In genomic region chr3:50386561-50387221, GRCm38 (mm10) we compare ENCODE assay signal across 13 mouse cellular contexts. TPM values are rescaled to one million over a fixed set of nuclear protein-coding genes. Genes with fewer than 3 reads are reported as not detected.
DNase-seq lines count a peak whose midpoint lies in the region; ATAC-seq lines count a peak whose summit lies in the region.
"Had no signal": no experiment of that assay in that cellular context is flagged by ENCODE, and none has a peak within 500 bp of the region (broad histone marks: within the 10 kb centered on the region; RNA-seq: fewer than 3 reads in every experiment).

No protein-coding gene starts in this region.

- no peak overlapping the region for H3K27ac ChIP-seq in hindbrain, embryonic 13.5 days
- peak overlapping the region; percentile 20 for H3K27ac ChIP-seq in midbrain, embryonic 12.5 days (replicated peaks)
- H3K27ac ChIP-seq: kidney, embryonic 15.5 days; liver, embryonic 14.5 days; macrophage; stomach, embryonic 15.5 days had no signal

- H3K27me3 ChIP-seq in hindbrain, embryonic 13.5 days, result no peaks in the 10 kb centered on the region
- peaks cover 8% of the 10 kb centered on the region; the same call in 1 of the 2 replicates for H3K27me3 ChIP-seq in midbrain, embryonic 12.5 days
- H3K27me3 ChIP-seq: kidney, embryonic 15.5 days; stomach, embryonic 15.5 days had no signal

- no peaks in the 10 kb centered on the region for H3K36me3 ChIP-seq in hindbrain, embryonic 13.5 days
- no peaks in the 10 kb centered on the region for H3K36me3 ChIP-seq in midbrain, embryonic 12.5 days
- H3K36me3 ChIP-seq: kidney, embryonic 15.5 days; stomach, embryonic 15.5 days had no signal

- 69% methylated on average over 5 of the region's 5 CpGs for WGBS in hindbrain, embryonic 13.5 days
- 35% methylated on average over 5 of the region's 5 CpGs for WGBS in midbrain, embryonic 12.5 days

- intact Hi-C loops in heart, postnatal 10 days (cut with DNase I), result no loop called here

- ATAC-seq in hindbrain, embryonic 13.5 days (ENCODE audit: low FRiP score), result 0 out of 2 replicates have a peak, but pooled peaks have one; percentile 53
- peak; percentile 58 for ATAC-seq in midbrain, embryonic 12.5 days (ENCODE audit: low FRiP score, low read depth)
- ATAC-seq in megakaryocyte-erythroid progenitor cell, adult 5-6 weeks (replicated peaks; ENCODE audit: low FRiP score, low TSS enrichment, poor library complexity, severe bottlenecking), result no peak

- peaks cover 17% of the 10 kb centered on the region for H3K4me1 ChIP-seq in hindbrain, embryonic 13.5 days (replicated peaks)
- peaks cover 22% of the 10 kb centered on the region for H3K4me1 ChIP-seq in midbrain, embryonic 12.5 days

- DNase-seq in embryo, embryonic 10 days (ENCODE audit: low spot score), result peak; percentile 84
- DNase-seq in embryo, embryonic 9.5 days (ENCODE audit: extremely low spot score), result peak; percentile 38
- no peak for DNase-seq in cerebellum, postnatal 25 days
- no peak for DNase-seq in heart, postnatal 10 days
- DNase-seq: gastrocnemius, postnatal 10 days; right cerebral cortex, postnatal 25 days had no signal

- H3K4me2 ChIP-seq in hindbrain, embryonic 13.5 days, result no peak overlapping the region
- no peak overlapping the region for H3K4me2 ChIP-seq in midbrain, embryonic 12.5 days (replicated peaks)
- H3K4me2 ChIP-seq: kidney, embryonic 15.5 days; stomach, embryonic 15.5 days had no signal

- no peak overlapping the region for H3K4me3 ChIP-seq in hindbrain, embryonic 13.5 days
- H3K4me3 ChIP-seq in midbrain, embryonic 12.5 days, result no peak overlapping the region
- H3K4me3 ChIP-seq: kidney, embryonic 15.5 days; stomach, embryonic 15.5 days had no signal

- H3K9ac ChIP-seq in hindbrain, embryonic 13.5 days, result no peak overlapping the region
- H3K9ac ChIP-seq in midbrain, embryonic 12.5 days (replicated peaks), result no peak overlapping the region
- H3K9ac ChIP-seq: kidney, embryonic 15.5 days; liver, embryonic 14.5 days; stomach, embryonic 15.5 days had no signal

- peaks cover 5% of the 10 kb centered on the region; the same call in 1 of the 2 replicates for H3K9me3 ChIP-seq in hindbrain, embryonic 13.5 days
- H3K9me3 ChIP-seq in midbrain, embryonic 12.5 days, result peaks cover 8% of the 10 kb centered on the region; the same call in 1 of the 2 replicates
- H3K9me3 ChIP-seq: kidney, embryonic 15.5 days; stomach, embryonic 15.5 days had no signal

RNA-seq across cellular contexts. Expression of gene Slc7a11, which starts 56.7 kb away (rescaled TPM):
- 3.1 and 3.9 TPM in 2 replicates for polyA plus RNA-seq in hindbrain, embryonic 13.5 days (2015; fragmentation: Nextera tagmentation; extraction: Ambion mirVana)
- polyA plus RNA-seq in midbrain, embryonic 12.5 days (2016; fragmentation: Nextera tagmentation; extraction: Ambion mirVana), result 1.5 and 1.8 TPM in 2 replicates
- total RNA-seq in megakaryocyte-erythroid progenitor cell, adult 5-6 weeks (2014; fragmentation: Nextera tagmentation), result 0.59 TPM in 1 of 2 replicates, not detected in the other
- total RNA-seq in megakaryocyte-erythroid progenitor cell, adult 5-6 weeks (2017), result 0.09 and 0.34 TPM in 2 replicates
- total RNA-seq in heart, postnatal 10 days (2021), result under 1 TPM; 0.20 to 0.50 TPM

Comparison
In these comparisons a context has a peak if more than half of its experiments do, and no peak if none do; other contexts are left out.
1. DNase-seq: peak in embryo, embryonic 10 days (single experiment) and embryo, embryonic 9.5 days (single experiment); none in cerebellum, postnatal 25 days (0 of 2) and heart, postnatal 10 days (0 of 2).